Mouse (Mus musculus) ES-E14 (cell line): Measurements from ENCODE around the gene Tnrc6c.

Experiments
- CHD2 ChIP-seq: IDR thresholded peaks from 2 replicates; pipeline ENCODE4 v1.6.1; 2014; ENCODE audit warnings: mild to moderate bottlenecking, low read depth, low read length, inconsistent platforms
- ZC3H11A ChIP-seq: IDR thresholded peaks from 2 replicates; pipeline ENCODE4 v1.6.1; 2012; ENCODE audit warnings: low read depth, mild to moderate bottlenecking, inconsistent platforms, low read length, borderline replicate concordance
- ZNF384 ChIP-seq: IDR thresholded peaks from 2 replicates; pipeline ENCODE4 v1.6.1; 2012; ENCODE audit warnings: low read depth, low read length, inconsistent platforms

GRCm38 (mm10) chr11:117667152-117667551, 13.1 kb downstream of the Tnrc6c start:
- TF ChIP-seq CHD2 (no peak), ZNF384 (no peak), ZC3H11A (no peak)
